Mouse (Mus musculus): ENCODE data around the gene Gnb1l.

DNA sequence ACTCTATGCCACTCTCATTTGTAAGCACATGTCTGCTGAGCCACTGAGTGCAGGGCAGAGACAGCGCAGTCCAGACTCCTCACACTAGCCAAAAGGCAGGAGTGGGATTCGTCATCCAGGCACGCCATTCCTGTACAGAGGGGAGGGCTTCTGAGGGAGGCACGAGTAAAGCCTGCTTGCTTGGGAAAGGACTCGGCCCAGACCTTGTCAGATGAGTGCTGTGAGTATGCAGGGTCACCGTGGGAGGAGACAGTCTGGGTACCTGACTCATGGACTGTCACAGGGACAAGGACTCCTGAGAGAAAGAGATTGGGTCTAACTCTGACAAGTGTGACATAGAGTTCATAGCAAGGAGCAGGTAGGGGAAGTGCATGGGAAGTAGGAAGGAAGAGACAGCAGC lies 40.8 kb downstream of the Gnb1l start:
- TF ChIP-seq CTCF (IDR thresholded peaks at IDR 0.05; ENCODE audit: borderline replicate concordance, extremely low read depth, insufficient read depth, insufficient read length) (no peak), POLR2A (IDR thresholded peaks at IDR 0.05; ENCODE audit: borderline replicate concordance, extremely low read depth, insufficient read depth, insufficient read length, poor library complexity, severe bottlenecking) (no peak)
